In genomic region chr17:10335809-10336499, GRCm38 (mm10) we compare ENCODE assay signal across 8 mouse cellular contexts. TPM values are rescaled to one million over a fixed set of nuclear protein-coding genes. Genes with fewer than 3 reads are reported as not detected.
DNase-seq lines count a peak whose midpoint lies in the region; ATAC-seq lines count a peak whose summit lies in the region.

No protein-coding gene starts in this region.

- H3K4me3 ChIP-seq in megakaryocyte, embryonic 14.5 days (replicated peaks): peak overlapping the region; percentile 86
- H3K4me3 ChIP-seq in hindbrain, embryonic 11.5 days (ENCODE audit: low read depth, low read length): peak overlapping the region; percentile 24

- H3K36me3 ChIP-seq in megakaryocyte, embryonic 14.5 days (replicated peaks; ENCODE audit: low read length): no peaks in the 10 kb centered on the region
- no peaks in the 10 kb centered on the region for H3K36me3 ChIP-seq in hindbrain, embryonic 11.5 days (ENCODE audit: control insufficient read depth, insufficient read depth, low read length)

- peaks cover 23% of the 10 kb centered on the region for H3K9me3 ChIP-seq in megakaryocyte, embryonic 14.5 days
- no peaks in the 10 kb centered on the region for H3K9me3 ChIP-seq in hindbrain, embryonic 11.5 days (ENCODE audit: control insufficient read depth, low read length)

- no peak for ATAC-seq in megakaryocyte, adult 5-6 weeks (ENCODE audit: poor library complexity, severe bottlenecking)
- peak; percentile 78 for ATAC-seq in hindbrain, embryonic 11.5 days (ENCODE audit: low FRiP score)

- peak overlapping the region; percentile 58 for H3K4me2 ChIP-seq in hindbrain, embryonic 11.5 days (replicated peaks; ENCODE audit: low read depth, low read length)

- H3K9ac ChIP-seq in hindbrain, embryonic 11.5 days (ENCODE audit: low read depth, low read length): peak overlapping the region; percentile 79

- DNase-seq in adrenal gland, adult 2 months: peak; percentile 55
- DNase-seq in adrenal gland, postnatal 4 days (ENCODE audit: low spot score in 2 of 2): no peak
- peak; percentile 71 for DNase-seq in hindbrain, embryonic 11.5 days (ENCODE audit: low spot score)
- peak; percentile 31 for DNase-seq in lung, postnatal 14 days
- DNase-seq in thymus, postnatal 0 days (ENCODE audit: low spot score): peak; percentile 47
- no peak for DNase-seq in MN1 (ENCODE audit: low spot score)

- peaks cover 8% of the 10 kb centered on the region for H3K4me1 ChIP-seq in megakaryocyte, embryonic 14.5 days
- peaks cover 6% of the 10 kb centered on the region for H3K4me1 ChIP-seq in hindbrain, embryonic 11.5 days (replicated peaks; ENCODE audit: control insufficient read depth, insufficient read depth, low read length)

- H3K27ac ChIP-seq in hindbrain, embryonic 11.5 days (ENCODE audit: low read depth, low read length): peak overlapping the region; percentile 98

- 11% methylated on average over 16 of the region's 16 CpGs for WGBS in hindbrain, embryonic 11.5 days

- H3K27me3 ChIP-seq in megakaryocyte, embryonic 14.5 days (replicated peaks): peaks cover 48% of the 10 kb centered on the region
- H3K27me3 ChIP-seq in hindbrain, embryonic 11.5 days (ENCODE audit: control insufficient read depth, insufficient read depth, low read length): no peaks in the 10 kb centered on the region

RNA-seq across cellular contexts. Expression of gene Qk, which starts 16.3 kb away (rescaled TPM):
- total RNA-seq in adrenal gland, adult 2 months (2021): 100 to 1,000 TPM; 221 to 236 TPM
- 61.6 and 97.6 TPM in 2 replicates for polyA plus RNA-seq in adrenal gland, adult 2 months (2012; rRNA removed)
- total RNA-seq in adrenal gland, postnatal 4 days (2021): 100 to 1,000 TPM; 233 to 246 TPM
- polyA plus RNA-seq in megakaryocyte, embryonic 14.5 days (2012; ENCODE audit: insufficient read depth, low replicate concordance): 1.2 and 4.0 TPM in 2 replicates
- 239 and 268 TPM in 2 replicates for total RNA-seq in megakaryocyte, adult 5-6 weeks (2015)
- 115 and 132 TPM in 2 replicates for total RNA-seq in megakaryocyte, adult 5-6 weeks (2017)
- 64.2 and 76.5 TPM in 2 replicates for polyA plus RNA-seq in hindbrain, embryonic 11.5 days (2014; fragmentation: Nextera tagmentation; extraction: Ambion mirVana)
- polyA plus RNA-seq in thymus, postnatal 0 days (2015; fragmentation: Nextera tagmentation; extraction: Ambion mirVana): 14.0 and 16.8 TPM in 2 replicates

Comparison
In these comparisons a context has a peak if more than half of its experiments do, and no peak if none do; other contexts are left out.
1. DNase-seq: peak in adrenal gland, adult 2 months (single experiment), hindbrain, embryonic 11.5 days (single experiment), lung, postnatal 14 days (single experiment) and thymus, postnatal 0 days (single experiment); none in adrenal gland, postnatal 4 days (0 of 2) and MN1 (single experiment).